ENCODE assay signal across 8 mouse cellular contexts in the genomic region with DNA sequence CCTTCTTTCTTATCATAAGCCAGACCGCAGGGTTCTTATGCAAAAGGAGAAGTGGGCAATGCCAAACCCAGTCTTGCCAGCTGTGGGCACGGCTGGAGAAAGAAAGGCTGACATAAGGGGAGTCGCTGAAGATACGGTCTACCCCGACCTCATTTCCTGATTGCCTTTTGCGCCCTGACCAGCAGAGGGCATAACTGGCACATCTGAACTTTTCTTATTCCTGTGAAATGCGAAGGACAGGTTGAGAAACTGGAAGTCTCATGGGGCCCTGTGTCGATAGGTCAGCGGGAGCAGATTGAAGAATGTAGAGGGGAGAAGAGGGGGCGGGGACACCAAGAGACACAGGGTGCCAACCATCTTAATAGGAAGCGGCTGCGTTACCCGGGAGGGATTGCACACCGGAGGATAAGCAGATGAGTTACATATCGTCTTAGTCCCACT.
A peak's percentile ranks its signal among the peaks of the same experiment; 100 is the strongest.
DNase-seq lines count a peak whose midpoint lies in the region; ATAC-seq and TF ChIP-seq lines count a peak whose summit lies in the region.

No protein-coding gene starts in this region.

- no peaks in the 10 kb centered on the region for H3K9me3 ChIP-seq in MEL (replicated peaks; ENCODE audit: insufficient read depth, low read length)
- no peaks in the 10 kb centered on the region for H3K9me3 ChIP-seq in hindbrain, embryonic 10.5 days
- H3K9me3 ChIP-seq in lung, embryonic 15.5 days = no peaks in the 10 kb centered on the region

- no peaks in the 10 kb centered on the region for H3K79me2 ChIP-seq in MEL (ENCODE audit: control insufficient read depth, insufficient read depth, low read length, poor library complexity)

- peaks cover 0 to 9% of the 10 kb centered on the region in 2 experiments; a peak in 2 of 4 replicates for H3K4me1 ChIP-seq in MEL (ENCODE audit: control insufficient read depth in 1 of 2, insufficient read depth in 2 of 2, low read length in 2 of 2)
- H3K4me1 ChIP-seq in cerebellum, adult 2 months (ENCODE audit: control insufficient read depth, insufficient read depth, low read length) = no peaks in the 10 kb centered on the region
- peaks cover 38% of the 10 kb centered on the region for H3K4me1 ChIP-seq in hindbrain, embryonic 10.5 days (replicated peaks)
- peaks cover 16% of the 10 kb centered on the region; the same call in 1 of the 2 replicates for H3K4me1 ChIP-seq in lung, embryonic 15.5 days
- peaks cover 5% of the 10 kb centered on the region; the same call in 1 of the 2 replicates for H3K4me1 ChIP-seq in thymus, adult 2 months (replicated peaks; ENCODE audit: control insufficient read depth, insufficient read depth, low read length)

- peak; percentile 87 to 97 (median 91) for TF ChIP-seq CTCF in MEL (IDR thresholded peaks at IDR 0.05 in 2 of 3, conservative IDR thresholded peaks at IDR 0.05 in 1 of 3; ENCODE audit: control insufficient read depth in 1 of 3, insufficient read depth in 1 of 3, low read depth in 2 of 3, low read length in 3 of 3, poor library complexity in 1 of 3, severe bottlenecking in 1 of 3)
- peak; percentile 76 for TF ChIP-seq CTCF in cerebellum, adult 2 months (IDR thresholded peaks at IDR 0.05; ENCODE audit: borderline replicate concordance, insufficient read depth, low read depth, low read length)
- TF ChIP-seq CTCF in thymus, adult 2 months (IDR thresholded peaks at IDR 0.05; ENCODE audit: borderline replicate concordance, control insufficient read depth, extremely low read depth, insufficient read depth, low read length, poor library complexity) = peak; percentile 32; the same call in 1 of the 2 replicates

- TF ChIP-seq EP300 in MEL (IDR thresholded peaks at IDR 0.05; ENCODE audit: low read depth in 1 of 2, low read length in 2 of 2) = no peak

- peak; percentile 72 for ATAC-seq in frontal cortex, adult (ENCODE audit: low TSS enrichment)
- ATAC-seq in lung, embryonic 15.5 days (ENCODE audit: borderline replicate concordance, extremely low read depth, low FRiP score, low TSS enrichment) = no peak
- peak; percentile 67 for ATAC-seq in neutrophil, adult 5-6 weeks (ENCODE audit: extremely low read depth, insufficient number of reproducible peaks, low FRiP score, poor library complexity, severe bottlenecking)

- TF ChIP-seq POLR2A in MEL (IDR thresholded peaks at IDR 0.05; ENCODE audit: control insufficient read depth in 1 of 2, insufficient read depth in 1 of 2, low read depth in 1 of 2, low read length in 2 of 2, poor library complexity in 1 of 2) = no peak
- TF ChIP-seq POLR2A in cerebellum, adult 2 months (IDR thresholded peaks at IDR 0.05; ENCODE audit: borderline replicate concordance, insufficient read depth, low read length) = no peak
- TF ChIP-seq POLR2A in thymus, adult 2 months (IDR thresholded peaks at IDR 0.05; ENCODE audit: control insufficient read depth, extremely low read depth, insufficient read depth, low read length, poor library complexity) = no peak

- no peaks in the 10 kb centered on the region for H3K27me3 ChIP-seq in MEL (ENCODE audit: control insufficient read depth in 1 of 2, insufficient read depth in 2 of 2, low read length in 2 of 2)
- no peaks in the 10 kb centered on the region for H3K27me3 ChIP-seq in cerebellum, adult 2 months (ENCODE audit: control insufficient read depth, insufficient read depth, low read length)
- peaks cover 28% of the 10 kb centered on the region for H3K27me3 ChIP-seq in hindbrain, embryonic 10.5 days (ENCODE audit: insufficient read depth, poor library complexity, severe bottlenecking)
- H3K27me3 ChIP-seq in lung, embryonic 15.5 days = peaks cover 5% of the 10 kb centered on the region; the same call in 1 of the 2 replicates
- H3K27me3 ChIP-seq in thymus, adult 2 months (ENCODE audit: control insufficient read depth, insufficient read depth, low read length) = no peaks in the 10 kb centered on the region

- under 1% methylated on average over 15 of the region's 15 CpGs for WGBS in cerebellum, adult 2 months
- 4% methylated on average over 15 of the region's 15 CpGs for WGBS in hindbrain, embryonic 10.5 days
- 4% methylated on average over 15 of the region's 15 CpGs for WGBS in lung, embryonic 15.5 days
- WGBS in thymus, adult 2 months = 3% methylated on average over 15 of the region's 15 CpGs

- peak overlapping the region; percentile 23; the same call in 1 of the 2 replicates for H3K9ac ChIP-seq in MEL (ENCODE audit: control insufficient read depth, low read depth, low read length, poor library complexity, severe bottlenecking)
- H3K9ac ChIP-seq in lung, embryonic 15.5 days = peak overlapping the region; percentile 16; the same call in 1 of the 2 replicates

- peak overlapping the region; percentile 29 to 49 for H3K4me3 ChIP-seq in MEL (ENCODE audit: control insufficient read depth in 1 of 2, insufficient read depth in 1 of 2, low read depth in 2 of 2, low read length in 2 of 2)
- peak overlapping the region; percentile 61 for H3K4me3 ChIP-seq in cerebellum, adult 2 months (replicated peaks; ENCODE audit: insufficient read depth, low read depth, low read length)
- peak overlapping the region; percentile 48 for H3K4me3 ChIP-seq in hindbrain, embryonic 10.5 days
- peak overlapping the region; percentile 44 for H3K4me3 ChIP-seq in lung, embryonic 15.5 days
- peak overlapping the region; percentile 25 for H3K4me3 ChIP-seq in thymus, adult 2 months (ENCODE audit: control insufficient read depth, insufficient read depth, low read length)

- peak; percentile 92 for TF ChIP-seq RAD21 in MEL (IDR thresholded peaks at IDR 0.05; ENCODE audit: low read depth, low read length)

- peak overlapping the region; percentile 91 for H3K4me2 ChIP-seq in lung, embryonic 15.5 days

- peak; percentile 88 for DNase-seq in MEL (ENCODE audit: low read depth, low spot score)
- peak; percentile 67 to 80 for DNase-seq in cerebellum, adult 2 months
- peak; percentile 78 for DNase-seq in hindbrain, embryonic 10.5 days (ENCODE audit: low spot score)
- peak; percentile 68 for DNase-seq in layer of hippocampus, adult 9-10 months (ENCODE audit: low spot score)
- peak; percentile 72 for DNase-seq in thymus, adult 2 months

- peaks cover 0 to 5% of the 10 kb centered on the region in 2 experiments; a peak in 2 of 4 replicates for H3K36me3 ChIP-seq in MEL (ENCODE audit: control insufficient read depth in 1 of 2, insufficient read depth in 2 of 2, low read length in 2 of 2)
- no peaks in the 10 kb centered on the region for H3K36me3 ChIP-seq in hindbrain, embryonic 10.5 days
- H3K36me3 ChIP-seq in lung, embryonic 15.5 days = no peaks in the 10 kb centered on the region
- H3K36me3 ChIP-seq in thymus, adult 2 months (ENCODE audit: control insufficient read depth, insufficient read depth, low read length) = no peaks in the 10 kb centered on the region

- no peak overlapping the region for H3K27ac ChIP-seq in MEL (ENCODE audit: control insufficient read depth, low read depth, low read length)
- H3K27ac ChIP-seq in cerebellum, adult 2 months (ENCODE audit: insufficient read depth, low read length) = no peak overlapping the region
- peak overlapping the region; percentile 64; the same call in 1 of the 2 replicates for H3K27ac ChIP-seq in hindbrain, embryonic 10.5 days
- H3K27ac ChIP-seq in lung, embryonic 15.5 days = no peak overlapping the region
- no peak overlapping the region for H3K27ac ChIP-seq in thymus, adult 2 months (ENCODE audit: control insufficient read depth, insufficient read depth, low read length)

TF ChIP-seq in MEL, 35 proteins besides CTCF, POLR2A, EP300 and RAD21 (continues in another document):
- TF ChIP-seq KAT2A (conservative IDR thresholded peaks at IDR 0.05; ENCODE audit: low read depth, low read length) (no peak), TCF12 (IDR thresholded peaks at IDR 0.05; ENCODE audit: low read depth, low read length) (no peak), TBP (IDR thresholded peaks at IDR 0.05; ENCODE audit: low read depth, low read length) (no peak), MAFK (IDR thresholded peaks at IDR 0.05; ENCODE audit: borderline replicate concordance, low read depth, low read length) (no peak), SMC3 (IDR thresholded peaks at IDR 0.05; ENCODE audit: low read depth, low read length) (peak; percentile 93), MAZ (IDR thresholded peaks at IDR 0.05; ENCODE audit: low read depth, low read length) (peak; percentile 35; the same call in 1 of the 2 replicates), HCFC1 (IDR thresholded peaks at IDR 0.05; ENCODE audit: low read depth, low read length) (0 out of 2 replicates have a peak, but pooled peaks have one; percentile 15), MAX (IDR thresholded peaks at IDR 0.05; ENCODE audit: low read length) (peak; percentile 35; the same call in 1 of the 2 replicates), MEF2A (IDR thresholded peaks at IDR 0.05; ENCODE audit: extremely low read depth, insufficient replicate concordance, low read depth, low read length, poor library complexity, severe bottlenecking) (no peak), JUND (IDR thresholded peaks at IDR 0.05; ENCODE audit: low read depth, low read length) (no peak), RCOR1 (IDR thresholded peaks at IDR 0.05; ENCODE audit: low read depth, low read length) (no peak), CHD2 (IDR thresholded peaks at IDR 0.05; ENCODE audit: low read length) (no peak), USF2 (IDR thresholded peaks at IDR 0.05; ENCODE audit: borderline replicate concordance in 1 of 2, insufficient read depth in 1 of 2, low read depth in 1 of 2, low read length in 2 of 2) (no peak), MYB (IDR thresholded peaks at IDR 0.05; ENCODE audit: low read depth, low read length) (no peak), POLR2AphosphoS2 (IDR thresholded peaks at IDR 0.05; ENCODE audit: low read length) (no peak), GATA1 (IDR thresholded peaks at IDR 0.05; ENCODE audit: low read depth, low read length) (0 out of 2 replicates have a peak, but pooled peaks have one; percentile 16), ZKSCAN1 (IDR thresholded peaks at IDR 0.05; ENCODE audit: low read depth, low read length) (no peak), MXI1 (IDR thresholded peaks at IDR 0.05; ENCODE audit: low read depth, low read length) (peak; percentile 39; the same call in 1 of the 2 replicates), ETS1 (IDR thresholded peaks at IDR 0.05; ENCODE audit: low read depth, low read length) (peak; percentile 68), ZNF384 (IDR thresholded peaks at IDR 0.05; ENCODE audit: low read depth, low read length) (peak; percentile 4; the same call in 1 of the 2 replicates), NRF1 (IDR thresholded peaks at IDR 0.05; ENCODE audit: insufficient read depth, low read depth, low read length, poor library complexity, severe bottlenecking) (no peak), USF1 (IDR thresholded peaks at IDR 0.05; ENCODE audit: low read depth, low read length) (no peak), TAL1 (IDR thresholded peaks at IDR 0.05; ENCODE audit: low read length) (no peak), BHLHE40 (IDR thresholded peaks at IDR 0.05; ENCODE audit: borderline replicate concordance, low read depth, low read length) (0 out of 2 replicates have a peak, but pooled peaks have one; percentile 27), ELF1 (IDR thresholded peaks at IDR 0.05; ENCODE audit: low read depth, low read length) (peak; percentile 79)

Comparison
In these comparisons a context has a peak if more than half of its experiments do, and no peak if none do; other contexts are left out.
1. CTCF ChIP-seq: peak in every context shown above with its lines; median percentile 91 in MEL; 76 in cerebellum, adult 2 months; 32 in thymus, adult 2 months.